Mouse (Mus musculus) MEL (cell line): ENCODE results near the gene Ube4a. TPM values are rescaled to one million over a fixed set of nuclear protein-coding genes. Genes with fewer than 3 reads are reported as not detected.

ENCODE experiments used
- DNase-seq: peaks from one replicate; pipeline ENCODE4 v3.0.0; 2011; ENCODE audit warnings: low read depth, low spot score
- H3K27ac ChIP-seq: 2 replicates; pipeline ENCODE4 v1.5.1; 2012; ENCODE audit warnings: low read depth, mild to moderate bottlenecking, control low read depth, low read length, moderate library complexity; ENCODE audit not compliant: control insufficient read depth
- H3K27me3 ChIP-seq, 2 experiments: fragments of 150-350 bp in 1 of 2; sonication (generic) in 1 of 2; 2 replicates each; pipeline ENCODE4 v1.6.1; 2012; ENCODE audit warnings: low read length in 2 of 2, mild to moderate bottlenecking in 2 of 2, improper control_type of control experiment in 1 of 2, moderate library complexity in 1 of 2; ENCODE audit not compliant: insufficient read depth in 2 of 2, control insufficient read depth in 1 of 2
- H3K36me3 ChIP-seq, 2 experiments: 2 replicates each; pipeline ENCODE4 v1.6.1; 2012 to 2014; ENCODE audit warnings: low read length in 2 of 2, improper control_type of control experiment in 1 of 2, inconsistent platforms in 1 of 2, mild to moderate bottlenecking in 1 of 2; ENCODE audit not compliant: insufficient read depth in 2 of 2, control insufficient read depth in 1 of 2
- H3K4me1 ChIP-seq, 2 experiments: fragments of 150-350 bp in 1 of 2; sonication (generic) in 1 of 2; 2 replicates each; pipeline ENCODE4 v1.6.1; 2012; ENCODE audit warnings: low read length in 2 of 2, improper control_type of control experiment in 1 of 2, mild to moderate bottlenecking in 1 of 2; ENCODE audit not compliant: insufficient read depth in 2 of 2, control insufficient read depth in 1 of 2
- H3K4me3 ChIP-seq, 2 experiments: fragments of 150-350 bp in 1 of 2; sonication (generic) in 1 of 2; 2 replicates each; pipeline ENCODE4 v1.5.1; 2012; ENCODE audit warnings: low read depth in 2 of 2, low read length in 2 of 2, mild to moderate bottlenecking in 2 of 2, moderate library complexity in 2 of 2, control low read depth in 1 of 2, improper control_type of control experiment in 1 of 2; ENCODE audit not compliant: control insufficient read depth in 1 of 2, insufficient read depth in 1 of 2
- H3K79me2 ChIP-seq: 2 replicates; pipeline ENCODE4 v1.6.1; 2012; ENCODE audit warnings: mild to moderate bottlenecking, low read length, moderate library complexity; ENCODE audit not compliant: control insufficient read depth, poor library complexity, insufficient read depth
- H3K9ac ChIP-seq: 2 replicates; pipeline ENCODE4 v1.6.1; 2012; ENCODE audit warnings: low read depth, mild to moderate bottlenecking, control low read depth, low read length, moderate library complexity; ENCODE audit not compliant: control insufficient read depth, poor library complexity, severe bottlenecking
- H3K9me3 ChIP-seq: fragments of 150-350 bp; sonication (generic); replicated peaks from 2 replicates; pipeline ENCODE4 v1.6.1; 2012; ENCODE audit warnings: mild to moderate bottlenecking, low read length, improper control_type of control experiment, moderate library complexity; ENCODE audit not compliant: insufficient read depth
- BHLHE40 ChIP-seq: IDR thresholded peaks from 2 replicates; pipeline ENCODE4 v1.6.1; 2012; ENCODE audit warnings: low read depth, mild to moderate bottlenecking, inconsistent platforms, low read length, improper control_type of control experiment, borderline replicate concordance
- CHD1 ChIP-seq: IDR thresholded peaks from 2 replicates; pipeline ENCODE4 v1.6.1; 2012; ENCODE audit warnings: low read depth, mild to moderate bottlenecking, inconsistent platforms, low read length, improper control_type of control experiment
- CHD2 ChIP-seq: IDR thresholded peaks from 2 replicates; pipeline ENCODE4 v1.6.1; 2011; ENCODE audit warnings: low read length, improper control_type of control experiment
- E2F4 ChIP-seq: IDR thresholded peaks from 2 replicates; pipeline ENCODE4 v1.6.1; 2011; ENCODE audit warnings: low read depth, low read length, improper control_type of control experiment, borderline replicate concordance
- EP300 ChIP-seq, 2 experiments: IDR thresholded peaks; 2 replicates each; pipeline ENCODE4 v1.6.1; 2011; ENCODE audit warnings: improper control_type of control experiment in 2 of 2, low read length in 2 of 2, low read depth in 1 of 2, mild to moderate bottlenecking in 1 of 2
- ETS1 ChIP-seq: IDR thresholded peaks from 2 replicates; pipeline ENCODE4 v1.6.1; 2012; ENCODE audit warnings: low read depth, mild to moderate bottlenecking, inconsistent platforms, low read length, improper control_type of control experiment, moderate library complexity
- HCFC1 ChIP-seq: IDR thresholded peaks from 2 replicates; pipeline ENCODE4 v1.6.1; 2012; ENCODE audit warnings: low read depth, mild to moderate bottlenecking, inconsistent platforms, low read length, improper control_type of control experiment, moderate library complexity
- JUND ChIP-seq: IDR thresholded peaks from 2 replicates; pipeline ENCODE4 v1.6.1; 2011; ENCODE audit warnings: low read depth, mild to moderate bottlenecking, improper control_type of control experiment, low read length
- KAT2A ChIP-seq: conservative IDR thresholded peaks from 2 replicates; pipeline ENCODE4 v1.6.1; 2012; ENCODE audit warnings: low read depth, low read length, improper control_type of control experiment, inconsistent platforms
- MAX ChIP-seq: IDR thresholded peaks from 2 replicates; pipeline ENCODE4 v1.6.1; 2011; ENCODE audit warnings: low read length, improper control_type of control experiment
- MAZ ChIP-seq: IDR thresholded peaks from 2 replicates; pipeline ENCODE4 v1.6.1; 2012; ENCODE audit warnings: low read depth, mild to moderate bottlenecking, inconsistent platforms, low read length, improper control_type of control experiment
- MYB ChIP-seq: IDR thresholded peaks from 2 replicates; pipeline ENCODE4 v1.6.1; 2011; ENCODE audit warnings: mild to moderate bottlenecking, low read depth, low read length, improper control_type of control experiment
- MYC ChIP-seq: IDR thresholded peaks from 2 replicates; pipeline ENCODE4 v1.6.1; 2011; ENCODE audit warnings: low read depth, mild to moderate bottlenecking, low read length, improper control_type of control experiment, moderate library complexity
- POLR2A ChIP-seq, 2 experiments: IDR thresholded peaks; 2 replicates each; pipeline ENCODE4 v1.6.1; 2011 to 2012; ENCODE audit warnings: low read length in 2 of 2, mild to moderate bottlenecking in 2 of 2, control low read depth in 1 of 2, improper control_type of control experiment in 1 of 2, low read depth in 1 of 2, moderate library complexity in 1 of 2; ENCODE audit not compliant: control insufficient read depth in 1 of 2, insufficient read depth in 1 of 2, poor library complexity in 1 of 2
- POLR2AphosphoS2 ChIP-seq: IDR thresholded peaks from 2 replicates; pipeline ENCODE4 v1.6.1; 2011; ENCODE audit warnings: low read length, improper control_type of control experiment
- POLR2AphosphoS5 ChIP-seq: IDR thresholded peaks from 2 replicates; pipeline ENCODE4 v1.6.1; 2012; ENCODE audit warnings: low read depth, borderline replicate concordance, mild to moderate bottlenecking, inconsistent platforms, low read length, moderate library complexity, mixed read lengths
- RAD21 ChIP-seq: IDR thresholded peaks from 2 replicates; pipeline ENCODE4 v1.6.1; 2011; ENCODE audit warnings: mild to moderate bottlenecking, low read depth, low read length, improper control_type of control experiment
- SIN3A ChIP-seq: IDR thresholded peaks from 2 replicates; pipeline ENCODE4 v1.6.1; 2012; ENCODE audit warnings: low read length, improper control_type of control experiment, inconsistent platforms
- TAL1 ChIP-seq: IDR thresholded peaks from 2 replicates; pipeline ENCODE4 v1.6.1; 2012; ENCODE audit warnings: mild to moderate bottlenecking, inconsistent platforms, low read length, moderate library complexity, mixed read lengths
- TCF12 ChIP-seq: IDR thresholded peaks from 2 replicates; pipeline ENCODE4 v1.6.1; 2014; ENCODE audit warnings: low read depth, mild to moderate bottlenecking, inconsistent platforms, low read length, improper control_type of control experiment, moderate library complexity
- UBTF ChIP-seq: IDR thresholded peaks from 2 replicates; pipeline ENCODE4 v1.6.1; 2012; ENCODE audit warnings: low read depth, mild to moderate bottlenecking, inconsistent platforms, low read length, improper control_type of control experiment, moderate library complexity, borderline replicate concordance; ENCODE audit not compliant: insufficient read depth
- USF2 ChIP-seq, 2 experiments: IDR thresholded peaks; 2 replicates each; pipeline ENCODE4 v1.6.1; 2011 to 2012; ENCODE audit warnings: improper control_type of control experiment in 2 of 2, low read length in 2 of 2, borderline replicate concordance in 1 of 2, inconsistent platforms in 1 of 2, low read depth in 1 of 2, mild to moderate bottlenecking in 1 of 2; ENCODE audit not compliant: insufficient read depth in 1 of 2
- ZC3H11A ChIP-seq: IDR thresholded peaks from 2 replicates; pipeline ENCODE4 v1.6.1; 2012; ENCODE audit warnings: low read depth, mild to moderate bottlenecking, inconsistent platforms, low read length, improper control_type of control experiment
- ZKSCAN1 ChIP-seq: IDR thresholded peaks from 2 replicates; pipeline ENCODE4 v1.6.1; 2012; ENCODE audit warnings: low read depth, mild to moderate bottlenecking, inconsistent platforms, low read length, improper control_type of control experiment, moderate library complexity
- polyA plus RNA-seq, 2 experiments: library from polyadenylated mRNA; stranded (reverse) in 1 of 2; unstranded in 1 of 2; fragments of >175 nt in 1 of 2; fragments of >200 nt in 1 of 2; gene quantifications; 2 replicates each; pipeline versions ENCODE4 v1.2.1 to v1.2.4; 2012; ENCODE audit warnings: low replicate concordance in 2 of 2, low read depth in 1 of 2; ENCODE audit not compliant: insufficient read length in 2 of 2, insufficient read depth in 1 of 2, missing spikeins in 1 of 2
- total RNA-seq: library from RNA; depleted of rRNA; stranded (reverse); fragments of 300-350 nt; gene quantifications from 2 replicates; pipeline ENCODE4 v1.2.3, GENCODE M21; 2012

The Ube4a gene
- total and polyA plus RNA-seq, 3 experiments = 24.2 to 37.9 (median 32.8) TPM

- no peak for DNase-seq
- no peak overlapping the region for H3K9ac ChIP-seq
- no peaks in the 10 kb centered on the region for H3K9me3 ChIP-seq
- no peak overlapping the region for H3K4me3 ChIP-seq
- H3K36me3 ChIP-seq = peaks cover 0 to 4% of the 10 kb centered on the region in 2 experiments; a peak in 2 of 4 replicates
- H3K27ac ChIP-seq = no peak overlapping the region
- TF ChIP-seq SIN3A = no peak
- no peak for TF ChIP-seq EP300 (IDR thresholded peaks at IDR 0.05; ENCODE audit: low read depth in 1 of 2, low read length in 2 of 2)
- TF ChIP-seq MYC = no peak
- TF ChIP-seq ETS1 = no peak
- TF ChIP-seq POLR2AphosphoS2 = no peak
- TF ChIP-seq BHLHE40 = no peak
- no peak for TF ChIP-seq UBTF
- no peak for TF ChIP-seq CHD2
- TF ChIP-seq KAT2A = no peak
- no peak for TF ChIP-seq POLR2AphosphoS5
- no peak for TF ChIP-seq HCFC1
- TF ChIP-seq TCF12 = no peak
- TF ChIP-seq USF2 (IDR thresholded peaks at IDR 0.05; ENCODE audit: borderline replicate concordance in 1 of 2, insufficient read depth in 1 of 2, low read depth in 1 of 2, low read length in 2 of 2) = no peak
- TF ChIP-seq ZC3H11A = no peak
- no peak for TF ChIP-seq CHD1
- TF ChIP-seq MAZ = no peak
- no peak for TF ChIP-seq E2F4
- TF ChIP-seq ZKSCAN1 = no peak
- no peak for TF ChIP-seq RAD21
- no peak for TF ChIP-seq MYB
- peaks cover 1 to 2% of the 10 kb centered on the region in 2 experiments; a peak in 2 of 4 replicates for H3K27me3 ChIP-seq
- peaks cover 0 to 4% of the 10 kb centered on the region in 2 experiments; a peak in 1 of 4 replicates for H3K4me1 ChIP-seq
- no peaks in the 10 kb centered on the region for H3K79me2 ChIP-seq
These were observed 42.0 kb upstream of the Ube4a start for GRCm38 (mm10) chr9:45007404-45007803.

DNA sequence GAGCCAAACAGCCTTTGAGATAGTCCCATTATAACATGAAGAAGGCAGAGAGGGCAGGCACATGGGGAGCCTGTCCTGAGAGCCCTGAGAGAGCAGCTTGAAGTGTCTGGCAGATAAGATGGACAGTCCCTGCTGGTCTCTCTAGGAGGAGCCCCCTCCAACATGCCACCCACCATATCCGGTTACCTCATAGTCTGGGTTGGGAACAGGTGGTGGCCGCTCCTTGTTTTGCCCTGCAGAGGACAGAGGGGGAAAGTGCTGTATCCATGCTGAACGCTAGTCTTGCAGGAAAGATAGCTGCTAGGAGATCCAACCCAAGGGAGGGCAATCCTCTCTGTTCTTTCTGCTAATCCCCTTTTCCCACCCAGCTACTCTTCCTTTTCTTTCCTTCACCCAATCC lies 34.8 kb upstream of the Ube4a start:
- Histone ChIP-seq H3K4me1 (peaks cover 0 to under 1% of the 10 kb centered on the region in 2 experiments; a peak in 3 of 4 replicates), H3K36me3 (peaks cover 0 to 2% of the 10 kb centered on the region in 2 experiments; a peak in 1 of 4 replicates), H3K27ac (no peak overlapping the region), H3K79me2 (no peaks in the 10 kb centered on the region), H3K9me3 (no peaks in the 10 kb centered on the region), H3K27me3 (peaks cover 1 to 2% of the 10 kb centered on the region in 2 experiments; a peak in 2 of 4 replicates), H3K4me3 (no peak overlapping the region), H3K9ac (no peak overlapping the region)
- no peak for DNase-seq
- TF ChIP-seq ZC3H11A (no peak), TAL1 (no peak), POLR2A (IDR thresholded peaks at IDR 0.05; ENCODE audit: control insufficient read depth in 1 of 2, insufficient read depth in 1 of 2, low read depth in 1 of 2, low read length in 2 of 2, poor library complexity in 1 of 2) (no peak), KAT2A (no peak), MAX (no peak), JUND (no peak), EP300 (IDR thresholded peaks at IDR 0.05; ENCODE audit: low read depth in 1 of 2, low read length in 2 of 2) (no peak), MYC (no peak), UBTF (no peak)
